Mouse (Mus musculus): Measurements from ENCODE around the gene Gnl2. TPM values are rescaled to one million over a fixed set of nuclear protein-coding genes. Genes with fewer than 3 reads are reported as not detected.

The Gnl2 gene
- 59.7 and 66.2 TPM in 2 replicates for polyA plus RNA-seq (2015; fragmentation: Nextera tagmentation; extraction: Ambion mirVana)

GRCm38 (mm10) chr4:125015806-125016635 lies at the start of gene Gnl2:
Gene Gnl2 (plus strand): TSS chr4:125016585.
- no peak within 1 kb of the TSS for H3K27ac ChIP-seq (ENCODE audit: low read length)
- peaks cover 4% of the 10 kb centered on the region for H3K27me3 ChIP-seq (ENCODE audit: control insufficient read depth, insufficient read depth, low read length)
- no peaks in the 10 kb centered on the region for H3K36me3 ChIP-seq (ENCODE audit: control insufficient read depth, insufficient read depth)
- no peaks in the 10 kb centered on the region for H3K9me3 ChIP-seq (replicated peaks; ENCODE audit: control insufficient read depth, low read length)
- H3K4me1 ChIP-seq (ENCODE audit: control insufficient read depth, insufficient read depth, low read length) = no peaks in the 10 kb centered on the region
- H3K4me2 ChIP-seq (ENCODE audit: low read depth, low read length) = no peak within 1 kb of the TSS
- no peak within 1 kb of the TSS for H3K9ac ChIP-seq (ENCODE audit: low read length)
- ATAC-seq (replicated peaks; ENCODE audit: extremely low read depth, insufficient read depth, low FRiP score) = no peak
- WGBS = 61% methylated on average over 10 of the region's 10 CpGs
- no peak within 1 kb of the TSS for H3K4me3 ChIP-seq (ENCODE audit: low read length)

- Histone ChIP-seq H3K27ac (ENCODE audit: low read length) (no peak overlapping the region), H3K4me3 (ENCODE audit: low read length) (no peak overlapping the region), H3K9me3 (replicated peaks; ENCODE audit: control insufficient read depth, low read length) (no peaks in the 10 kb centered on the region), H3K4me1 (ENCODE audit: control insufficient read depth, insufficient read depth, low read length) (no peaks in the 10 kb centered on the region), H3K36me3 (ENCODE audit: control insufficient read depth, insufficient read depth) (no peaks in the 10 kb centered on the region), H3K4me2 (ENCODE audit: low read depth, low read length) (no peak overlapping the region), H3K27me3 (ENCODE audit: control insufficient read depth, insufficient read depth, low read length) (0 out of 2 replicates have a peak, but pooled peaks cover 7% of the 10 kb centered on the region), H3K9ac (ENCODE audit: low read length) (no peak overlapping the region)
- no peak for ATAC-seq (replicated peaks; ENCODE audit: extremely low read depth, insufficient read depth, low FRiP score)
- WGBS = 56% methylated on average over 6 of the region's 6 CpGs
Observed at GRCm38 (mm10) chr4:124968711-124969110, 47.7 kb upstream of the Gnl2 start.

GRCm38 (mm10) chr4:124969219-124969848 lies 47.1 kb upstream of the Gnl2 start:
- Histone ChIP-seq H3K4me2 (ENCODE audit: low read depth, low read length) (no peak overlapping the region), H3K27ac (ENCODE audit: low read length) (no peak overlapping the region), H3K9ac (ENCODE audit: low read length) (no peak overlapping the region), H3K36me3 (ENCODE audit: control insufficient read depth, insufficient read depth) (no peaks in the 10 kb centered on the region), H3K9me3 (replicated peaks; ENCODE audit: control insufficient read depth, low read length) (no peaks in the 10 kb centered on the region), H3K4me1 (ENCODE audit: control insufficient read depth, insufficient read depth, low read length) (no peaks in the 10 kb centered on the region), H3K27me3 (ENCODE audit: control insufficient read depth, insufficient read depth, low read length) (0 out of 2 replicates have a peak, but pooled peaks cover 7% of the 10 kb centered on the region), H3K4me3 (ENCODE audit: low read length) (no peak overlapping the region)
- no peak; the same call in 1 of the 2 replicates for ATAC-seq (replicated peaks; ENCODE audit: extremely low read depth, insufficient read depth, low FRiP score)
- 67% methylated on average over 7 of the region's 7 CpGs for WGBS

GRCm38 (mm10) chr4:124970194-124970593 lies 46.2 kb upstream of the Gnl2 start:
- no peak for ATAC-seq (replicated peaks; ENCODE audit: extremely low read depth, insufficient read depth, low FRiP score)
- Histone ChIP-seq H3K4me2 (ENCODE audit: low read depth, low read length) (no peak overlapping the region), H3K27ac (ENCODE audit: low read length) (no peak overlapping the region), H3K4me1 (ENCODE audit: control insufficient read depth, insufficient read depth, low read length) (no peaks in the 10 kb centered on the region), H3K9ac (ENCODE audit: low read length) (no peak overlapping the region), H3K4me3 (ENCODE audit: low read length) (no peak overlapping the region), H3K27me3 (ENCODE audit: control insufficient read depth, insufficient read depth, low read length) (0 out of 2 replicates have a peak, but pooled peaks cover 7% of the 10 kb centered on the region), H3K9me3 (replicated peaks; ENCODE audit: control insufficient read depth, low read length) (no peaks in the 10 kb centered on the region), H3K36me3 (ENCODE audit: control insufficient read depth, insufficient read depth) (no peaks in the 10 kb centered on the region)
- 65% methylated on average over 11 of the region's 11 CpGs for WGBS

GRCm38 (mm10) chr4:124970677-124971076 lies 45.7 kb upstream of the Gnl2 start:
- no peak overlapping the region for H3K27ac ChIP-seq (ENCODE audit: low read length)
- H3K9ac ChIP-seq (ENCODE audit: low read length) = no peak overlapping the region
- H3K27me3 ChIP-seq (ENCODE audit: control insufficient read depth, insufficient read depth, low read length) = 0 out of 2 replicates have a peak, but pooled peaks cover 7% of the 10 kb centered on the region
- H3K9me3 ChIP-seq (replicated peaks; ENCODE audit: control insufficient read depth, low read length) = no peaks in the 10 kb centered on the region
- no peaks in the 10 kb centered on the region for H3K4me1 ChIP-seq (ENCODE audit: control insufficient read depth, insufficient read depth, low read length)
- H3K36me3 ChIP-seq (ENCODE audit: control insufficient read depth, insufficient read depth) = no peaks in the 10 kb centered on the region
- ATAC-seq (replicated peaks; ENCODE audit: extremely low read depth, insufficient read depth, low FRiP score) = no peak
- 53% methylated on average over 5 of the region's 5 CpGs for WGBS
- no peak overlapping the region for H3K4me3 ChIP-seq (ENCODE audit: low read length)
- H3K4me2 ChIP-seq (ENCODE audit: low read depth, low read length) = no peak overlapping the region

- Histone ChIP-seq H3K4me2 (ENCODE audit: low read depth, low read length) (no peak overlapping the region), H3K27ac (ENCODE audit: low read length) (no peak overlapping the region), H3K4me3 (ENCODE audit: low read length) (no peak overlapping the region), H3K4me1 (ENCODE audit: control insufficient read depth, insufficient read depth, low read length) (no peaks in the 10 kb centered on the region), H3K9me3 (replicated peaks; ENCODE audit: control insufficient read depth, low read length) (no peaks in the 10 kb centered on the region), H3K27me3 (ENCODE audit: control insufficient read depth, insufficient read depth, low read length) (0 out of 2 replicates have a peak, but pooled peaks cover 7% of the 10 kb centered on the region), H3K36me3 (ENCODE audit: control insufficient read depth, insufficient read depth) (no peaks in the 10 kb centered on the region), H3K9ac (ENCODE audit: low read length) (no peak overlapping the region)
- no peak for ATAC-seq (replicated peaks; ENCODE audit: extremely low read depth, insufficient read depth, low FRiP score)
- 69% methylated on average over 8 of the region's 8 CpGs for WGBS
Observed at GRCm38 (mm10) chr4:124971094-124971493, 45.3 kb upstream of the Gnl2 start.

- Histone ChIP-seq H3K4me2 (ENCODE audit: low read depth, low read length) (no peak overlapping the region), H3K27me3 (ENCODE audit: control insufficient read depth, insufficient read depth, low read length) (0 out of 2 replicates have a peak, but pooled peaks cover 7% of the 10 kb centered on the region)
- WGBS = 47% methylated on average over 9 of the region's 9 CpGs
Observed at GRCm38 (mm10) chr4:124972316-124972715, 44.1 kb upstream of the Gnl2 start.

GRCm38 (mm10) chr4:124973296-124973695 lies 43.1 kb upstream of the Gnl2 start:
- H3K9me3 ChIP-seq (replicated peaks; ENCODE audit: control insufficient read depth, low read length) = no peaks in the 10 kb centered on the region
- H3K36me3 ChIP-seq (ENCODE audit: control insufficient read depth, insufficient read depth) = no peaks in the 10 kb centered on the region
- ATAC-seq (replicated peaks; ENCODE audit: extremely low read depth, insufficient read depth, low FRiP score) = no peak
- no peaks in the 10 kb centered on the region for H3K4me1 ChIP-seq (ENCODE audit: control insufficient read depth, insufficient read depth, low read length)
- H3K4me3 ChIP-seq (ENCODE audit: low read length) = no peak overlapping the region
- H3K4me2 ChIP-seq (ENCODE audit: low read depth, low read length) = no peak overlapping the region
- H3K27ac ChIP-seq (ENCODE audit: low read length) = no peak overlapping the region
- H3K9ac ChIP-seq (ENCODE audit: low read length) = no peak overlapping the region
- H3K27me3 ChIP-seq (ENCODE audit: control insufficient read depth, insufficient read depth, low read length) = 0 out of 2 replicates have a peak, but pooled peaks cover 7% of the 10 kb centered on the region
- WGBS = 67% methylated on average over 2 of the region's 2 CpGs

More at GRCm38 (mm10) chr4:124972316-124972715, 44.1 kb upstream of the Gnl2 start:
- ATAC-seq (replicated peaks; ENCODE audit: extremely low read depth, insufficient read depth, low FRiP score) = no peak
- Histone ChIP-seq H3K27ac (ENCODE audit: low read length) (no peak overlapping the region), H3K9ac (ENCODE audit: low read length) (no peak overlapping the region), H3K36me3 (ENCODE audit: control insufficient read depth, insufficient read depth) (no peaks in the 10 kb centered on the region), H3K4me3 (ENCODE audit: low read length) (no peak overlapping the region), H3K4me1 (ENCODE audit: control insufficient read depth, insufficient read depth, low read length) (no peaks in the 10 kb centered on the region), H3K9me3 (replicated peaks; ENCODE audit: control insufficient read depth, low read length) (no peaks in the 10 kb centered on the region)

- H3K9me3 ChIP-seq (replicated peaks; ENCODE audit: control insufficient read depth, low read length) = no peaks in the 10 kb centered on the region
- H3K9ac ChIP-seq (ENCODE audit: low read length) = no peak overlapping the region
- ATAC-seq (replicated peaks; ENCODE audit: extremely low read depth, insufficient read depth, low FRiP score) = no peak
- H3K4me1 ChIP-seq (ENCODE audit: control insufficient read depth, insufficient read depth, low read length) = no peaks in the 10 kb centered on the region
- WGBS = 27% methylated on average over 5 of the region's 5 CpGs
- H3K27ac ChIP-seq (ENCODE audit: low read length) = no peak overlapping the region
- peaks cover 20% of the 10 kb centered on the region for H3K27me3 ChIP-seq (ENCODE audit: control insufficient read depth, insufficient read depth, low read length)
- H3K4me2 ChIP-seq (ENCODE audit: low read depth, low read length) = no peak overlapping the region
- H3K4me3 ChIP-seq (ENCODE audit: low read length) = no peak overlapping the region
- no peaks in the 10 kb centered on the region for H3K36me3 ChIP-seq (ENCODE audit: control insufficient read depth, insufficient read depth)
Observed at GRCm38 (mm10) chr4:124978201-124978600, 38.2 kb upstream of the Gnl2 start.
